Mouse (Mus musculus) CH12.LX (cell line): ENCODE measurements around the gene Uggt1. TPM values are rescaled to one million over a fixed set of nuclear protein-coding genes. Genes with fewer than 3 reads are reported as not detected.

Source experiments
- DNase-seq: peaks from one replicate; pipeline ENCODE4 v3.0.0-alpha.2; 2013; ENCODE audit errors: extremely low read depth
- H3K27ac ChIP-seq: 2 replicates; pipeline ENCODE4 v1.5.1; 2012; ENCODE audit warnings: low read depth, mild to moderate bottlenecking, control low read depth, moderate library complexity; ENCODE audit not compliant: insufficient read depth
- H3K27me3 ChIP-seq: replicated peaks from 2 replicates; pipeline ENCODE3; 2012; ENCODE audit warnings: inconsistent platforms
- H3K36me3 ChIP-seq, 2 experiments: replicated peaks in 1 of 2; 2 replicates each; pipeline versions ENCODE3 to v1.6.1; 2012; ENCODE audit warnings: inconsistent platforms in 1 of 2, low read length in 1 of 2, mild to moderate bottlenecking in 1 of 2, mixed read lengths in 1 of 2, moderate library complexity in 1 of 2; ENCODE audit not compliant: control insufficient read depth in 1 of 2, insufficient read depth in 1 of 2
- H3K4me1 ChIP-seq, 2 experiments: 2 replicates each; pipeline ENCODE4 v1.6.1; 2012; ENCODE audit warnings: inconsistent platforms in 1 of 2, moderate library complexity in 1 of 2; ENCODE audit not compliant: insufficient read depth in 2 of 2, control insufficient read depth in 1 of 2
- H3K4me2 ChIP-seq: 2 replicates; pipeline ENCODE4 v1.6.1; 2012; ENCODE audit warnings: low read depth, mild to moderate bottlenecking, control low read depth; ENCODE audit not compliant: poor library complexity, insufficient read depth, severe bottlenecking
- H3K4me3 ChIP-seq, 3 experiments: fragments of 150-350 bp in 1 of 3; sonication (generic) in 1 of 3; replicated peaks in 1 of 3; 2 replicates each; pipeline versions ENCODE3 to v1.5.1; 2011 to 2012; ENCODE audit warnings: low read depth in 2 of 3, low read length in 2 of 3, mild to moderate bottlenecking in 2 of 3, moderate library complexity in 2 of 3, control low read depth in 1 of 3, improper control_type of control experiment in 1 of 3, inconsistent platforms in 1 of 3, mixed read lengths in 1 of 3; ENCODE audit not compliant: poor library complexity in 1 of 3
- H3K79me2 ChIP-seq: replicated peaks from 2 replicates; pipeline ENCODE4 v1.6.1; 2012; ENCODE audit warnings: mild to moderate bottlenecking, moderate library complexity; ENCODE audit not compliant: control insufficient read depth, poor library complexity, insufficient read depth, severe bottlenecking; ENCODE audit errors: extremely low read depth
- H3K9ac ChIP-seq: 2 replicates; pipeline ENCODE4 v1.6.1; 2012; ENCODE audit warnings: low read depth, mild to moderate bottlenecking, control low read depth, moderate library complexity; ENCODE audit not compliant: insufficient read depth
- H3K9me3 ChIP-seq: replicated peaks from 2 replicates; pipeline ENCODE3; 2012; ENCODE audit warnings: low read length, inconsistent platforms, mixed read lengths
- BHLHE40 ChIP-seq: IDR thresholded peaks from 2 replicates; pipeline ENCODE4 v1.6.1; 2011; ENCODE audit warnings: mild to moderate bottlenecking, low read depth, low read length, improper control_type of control experiment
- CHD1 ChIP-seq: IDR thresholded peaks from 2 replicates; pipeline ENCODE4 v1.6.1; 2012; ENCODE audit warnings: low read depth, low read length, improper control_type of control experiment, inconsistent platforms
- CHD2 ChIP-seq: IDR thresholded peaks from 2 replicates; pipeline ENCODE4 v1.6.1; 2011; ENCODE audit warnings: low read length, improper control_type of control experiment
- CTCF ChIP-seq, 2 experiments: IDR thresholded peaks in 1 of 2; conservative IDR thresholded peaks in 1 of 2; 2 replicates each; pipeline ENCODE4 v1.5.1; 2011 to 2012; ENCODE audit warnings: low read depth in 2 of 2, low read length in 2 of 2, improper control_type of control experiment in 1 of 2, inconsistent platforms in 1 of 2, mild to moderate bottlenecking in 1 of 2, moderate library complexity in 1 of 2
- ELF1 ChIP-seq: IDR thresholded peaks from 2 replicates; pipeline ENCODE4 v1.6.1; 2014; ENCODE audit warnings: low read depth, mild to moderate bottlenecking, inconsistent platforms, low read length, improper control_type of control experiment
- GABPA ChIP-seq: IDR thresholded peaks from 2 replicates; pipeline ENCODE4 v1.6.1; 2012; ENCODE audit warnings: low read depth, low read length, improper control_type of control experiment, inconsistent platforms; ENCODE audit not compliant: insufficient replicate concordance
- JUN ChIP-seq: IDR thresholded peaks from 2 replicates; pipeline ENCODE4 v1.6.1; 2011; ENCODE audit warnings: low read depth, mild to moderate bottlenecking, low read length, improper control_type of control experiment, moderate library complexity; ENCODE audit not compliant: insufficient read depth
- JUND ChIP-seq: conservative IDR thresholded peaks from 2 replicates; pipeline ENCODE4 v1.6.1; 2011; ENCODE audit warnings: low read depth, low read length, improper control_type of control experiment
- MAFK ChIP-seq: IDR thresholded peaks from 2 replicates; pipeline ENCODE4 v1.6.1; 2011; ENCODE audit warnings: low read length, improper control_type of control experiment; ENCODE audit not compliant: insufficient replicate concordance
- MYC ChIP-seq: IDR thresholded peaks from 2 replicates; pipeline ENCODE4 v1.6.1; 2011; ENCODE audit warnings: low read depth, mild to moderate bottlenecking, improper control_type of control experiment, low read length
- POLR2A ChIP-seq: IDR thresholded peaks from 2 replicates; pipeline ENCODE4 v1.6.1; 2011; ENCODE audit warnings: low read depth, mild to moderate bottlenecking, improper control_type of control experiment, low read length
- RAD21 ChIP-seq: IDR thresholded peaks from 2 replicates; pipeline ENCODE4 v1.6.1; 2011; ENCODE audit warnings: low read depth, mild to moderate bottlenecking, low read length, improper control_type of control experiment, moderate library complexity
- RCOR1 ChIP-seq: conservative IDR thresholded peaks from 2 replicates; pipeline ENCODE4 v1.6.1; 2012; ENCODE audit warnings: low read depth, mild to moderate bottlenecking, inconsistent platforms, low read length, improper control_type of control experiment
- SIN3A ChIP-seq: IDR thresholded peaks from 2 replicates; pipeline ENCODE4 v1.6.1; 2012; ENCODE audit warnings: low read length, improper control_type of control experiment, inconsistent platforms
- TBP ChIP-seq: conservative IDR thresholded peaks from 2 replicates; pipeline ENCODE4 v1.6.1; 2011; ENCODE audit warnings: low read depth, low read length, improper control_type of control experiment
- UBTF ChIP-seq: IDR thresholded peaks from 2 replicates; pipeline ENCODE4 v1.6.1; 2012; ENCODE audit warnings: low read depth, mild to moderate bottlenecking, inconsistent platforms, low read length, improper control_type of control experiment, moderate library complexity
- USF2 ChIP-seq: conservative IDR thresholded peaks from 2 replicates; pipeline ENCODE4 v1.6.1; 2011; ENCODE audit warnings: low read depth, low read length, improper control_type of control experiment
- ZKSCAN1 ChIP-seq: IDR thresholded peaks from 2 replicates; pipeline ENCODE4 v1.6.1; 2012; ENCODE audit warnings: low read depth, inconsistent platforms, low read length, improper control_type of control experiment, borderline replicate concordance
- ZNF384 ChIP-seq: IDR thresholded peaks from 2 replicates; pipeline ENCODE4 v1.6.1; 2012; ENCODE audit warnings: low read depth, low read length, improper control_type of control experiment, inconsistent platforms
- dilution Hi-C: fragments of 300-500 bp; cut with MboI; formaldehyde crosslinking; loops from 2 replicates; pipeline ENCODE4 v1.14.3; 2020; ENCODE audit warnings: low sequenced_read_pairs; ENCODE audit not compliant: extremely low pct_unique_long_range_greater_than_20kb, extremely low pct_ligation_motif_present
- in situ Hi-C: fragments of 300-500 bp; cut with MboI; formaldehyde crosslinking; loops from 3 replicates; pipeline ENCODE4 v1.14.3; 2019; ENCODE audit warnings: low sequenced_read_pairs, low pct_ligation_motif_present, low pct_unique_long_range_greater_than_20kb, mixed read lengths
- polyA plus RNA-seq: library from polyadenylated mRNA; unstranded; fragments of >175 nt; gene quantifications from 2 replicates; pipeline ENCODE4 v1.2.1, GENCODE M21; 2012; ENCODE audit warnings: low read depth; ENCODE audit not compliant: insufficient read length
- total RNA-seq, 2 experiments: library from RNA; depleted of rRNA; stranded (reverse); fragments of 300-350 nt in 1 of 2; fragments of >200 nt in 1 of 2; gene quantifications; 2 replicates each; pipeline ENCODE4 v1.2.3; 2012 to 2014

Gene Uggt1
- total and polyA plus RNA-seq, 3 experiments: 35.3 to 41.2 (median 39.5) TPM

DNA sequence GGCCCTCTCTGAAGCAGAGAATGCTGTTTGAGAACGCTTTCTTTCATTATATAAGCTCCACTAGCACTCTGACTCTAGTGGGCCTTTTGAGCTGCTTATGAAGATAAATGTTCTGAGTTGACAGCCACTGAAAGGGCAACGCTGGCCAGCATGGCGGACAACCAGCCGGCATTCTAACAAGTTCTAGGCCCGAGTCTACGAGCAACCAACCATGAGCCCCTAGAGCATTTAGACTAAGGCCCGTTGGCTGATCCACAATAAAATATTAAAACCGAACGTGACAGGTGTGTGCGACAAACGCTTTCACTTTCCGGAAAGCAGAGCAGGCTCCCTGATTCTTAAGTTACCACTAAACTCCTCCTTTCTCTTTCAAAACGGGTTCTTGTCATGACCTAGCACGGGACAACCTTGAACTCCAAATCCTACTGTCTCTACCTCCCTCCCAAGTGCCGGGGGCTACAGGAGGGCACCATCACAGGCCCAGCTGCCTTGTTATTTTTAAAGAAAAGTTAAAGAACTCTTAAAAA, 2.6 kb downstream of the Uggt1 start:
- no peak for DNase-seq
- Histone ChIP-seq H3K4me3 (peak overlapping the region in 2 of 3 experiments; percentile 35 to 95), H3K36me3 (peaks cover 0 to 25% of the 10 kb centered on the region in 2 experiments), H3K27me3 (no peaks in the 10 kb centered on the region), H3K4me1 (peaks cover 17 to 55% of the 10 kb centered on the region in 2 experiments), H3K9me3 (no peaks in the 10 kb centered on the region), H3K9ac (peak overlapping the region; percentile 51; the same call in 1 of the 2 replicates), H3K79me2 (peaks cover 58% of the 10 kb centered on the region), H3K4me2 (peak overlapping the region; percentile 89), H3K27ac (no peak overlapping the region)
- TF ChIP-seq ZKSCAN1: no peak
- peak; percentile 86 for TF ChIP-seq BHLHE40
- TF ChIP-seq TBP: no peak
- no peak for TF ChIP-seq MAFK
- TF ChIP-seq MYC: no peak
- no peak for TF ChIP-seq UBTF
- no peak for TF ChIP-seq SIN3A
- in situ Hi-C loops: no loop called here
- dilution Hi-C loops: no loop called here

DNA sequence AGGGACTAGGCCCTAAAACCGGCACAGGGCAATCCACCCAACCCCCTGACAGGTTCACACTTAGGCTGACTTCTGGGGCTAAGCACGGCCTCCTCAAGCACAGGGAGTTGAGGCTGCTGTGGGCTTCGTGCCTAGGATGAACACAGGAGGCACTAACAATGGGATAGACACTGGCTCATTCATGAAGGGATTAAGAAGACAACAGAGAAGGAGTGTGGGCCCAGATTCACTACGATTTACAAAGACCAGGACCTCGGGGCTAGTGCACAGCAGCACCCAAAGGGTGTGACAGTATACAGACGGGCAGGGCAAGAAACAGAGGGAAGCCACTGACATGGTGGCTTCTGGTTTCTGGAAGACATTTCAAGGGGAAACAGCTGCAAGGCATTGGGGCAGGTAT, 4.3 kb downstream of the Uggt1 start:
- Histone ChIP-seq H3K36me3 (peaks cover 0 to 37% of the 10 kb centered on the region in 2 experiments), H3K27ac (no peak overlapping the region), H3K27me3 (no peaks in the 10 kb centered on the region), H3K4me2 (no peak overlapping the region), H3K79me2 (peaks cover 66% of the 10 kb centered on the region), H3K9me3 (no peaks in the 10 kb centered on the region), H3K4me3 (peak overlapping the region in 1 of 3 experiments; percentile 6), H3K4me1 (peaks cover 25 to 70% of the 10 kb centered on the region in 2 experiments), H3K9ac (no peak overlapping the region)
- DNase-seq: no peak
- no peak for TF ChIP-seq ELF1
- TF ChIP-seq RAD21: no peak
- TF ChIP-seq TBP: no peak
- TF ChIP-seq CTCF (conservative IDR thresholded peaks at IDR 0.05 in 1 of 2, IDR thresholded peaks at IDR 0.05 in 1 of 2; ENCODE audit: low read depth in 2 of 2, low read length in 2 of 2): no peak
- no peak for TF ChIP-seq CHD1
- no peak for TF ChIP-seq JUND
- no peak for TF ChIP-seq GABPA
- no peak for TF ChIP-seq POLR2A
- no peak for TF ChIP-seq USF2
- TF ChIP-seq ZNF384: no peak
- no peak for TF ChIP-seq MAFK
- TF ChIP-seq MYC: no peak
- TF ChIP-seq CHD2: no peak
- TF ChIP-seq RCOR1: no peak
- no peak for TF ChIP-seq ZKSCAN1
- TF ChIP-seq SIN3A: no peak
- no peak for TF ChIP-seq JUN
- dilution Hi-C loops: no loop called here
- in situ Hi-C loops: no loop called here
